Mouse (Mus musculus): ENCODE results near the gene Ltbp3. TPM values are rescaled to one million over a fixed set of nuclear protein-coding genes. Genes with fewer than 3 reads are reported as not detected.
A peak's percentile ranks its signal among the peaks of the same experiment; 100 is the strongest.

Gene Ltbp3
- total and polyA plus RNA-seq, 3 experiments = 0.51 TPM; not detected in 2

GRCm38 (mm10) chr19:5725029-5725707, 15.5 kb upstream of the Ltbp3 start:
- peaks cover 14 to 50% of the 10 kb centered on the region in 2 experiments for H3K4me1 ChIP-seq (ENCODE audit: control insufficient read depth in 1 of 2, insufficient read depth in 2 of 2)
- no peak for TF ChIP-seq JUN (IDR thresholded peaks at IDR 0.05; ENCODE audit: insufficient read depth, low read depth, low read length)
- no peak for TF ChIP-seq RAD21 (IDR thresholded peaks at IDR 0.05; ENCODE audit: low read depth, low read length)
- TF ChIP-seq HCFC1 (IDR thresholded peaks at IDR 0.05; ENCODE audit: low read depth, low read length) = no peak
- TF ChIP-seq ZMIZ1 (IDR thresholded peaks at IDR 0.05; ENCODE audit: low read depth, low read length) = peak; percentile 62
- TF ChIP-seq MAX (IDR thresholded peaks at IDR 0.05; ENCODE audit: low read length) = 0 out of 2 replicates have a peak, but pooled peaks have one; percentile 39
- no peak for TF ChIP-seq KAT2A (IDR thresholded peaks at IDR 0.05; ENCODE audit: insufficient replicate concordance, low read length)
- TF ChIP-seq MEF2A (IDR thresholded peaks at IDR 0.05; ENCODE audit: borderline replicate concordance, low read depth, low read length) = peak; percentile 95
- TF ChIP-seq NELFE (IDR thresholded peaks at IDR 0.05; ENCODE audit: low read depth, low read length) = no peak
- TF ChIP-seq MYC (IDR thresholded peaks at IDR 0.05; ENCODE audit: low read depth, low read length) = no peak
- no peak; the same call in 1 of the 2 replicates for TF ChIP-seq NRF1 (IDR thresholded peaks at IDR 0.05; ENCODE audit: low read depth, low read length)
- no peak for TF ChIP-seq USF2 (conservative IDR thresholded peaks at IDR 0.05; ENCODE audit: low read depth, low read length)
- TF ChIP-seq ELF1 (IDR thresholded peaks at IDR 0.05; ENCODE audit: low read depth, low read length) = 0 out of 2 replicates have a peak, but pooled peaks have one; percentile 28
- TF ChIP-seq POLR2A (IDR thresholded peaks at IDR 0.05; ENCODE audit: low read depth, low read length) = no peak
- TF ChIP-seq POLR2AphosphoS2 (IDR thresholded peaks at IDR 0.05; ENCODE audit: low read depth, low read length) = no peak
- peak; percentile 36 for TF ChIP-seq EP300 (IDR thresholded peaks at IDR 0.05; ENCODE audit: low read length)
- peak; percentile 41; the same call in 1 of the 2 replicates for TF ChIP-seq TCF12 (IDR thresholded peaks at IDR 0.05; ENCODE audit: low read depth, low read length)
- TF ChIP-seq RCOR1 (conservative IDR thresholded peaks at IDR 0.05; ENCODE audit: low read depth, low read length) = no peak
- peak; percentile 75; the same call in 1 of the 2 replicates for TF ChIP-seq CHD1 (IDR thresholded peaks at IDR 0.05; ENCODE audit: low read depth, low read length)
- TF ChIP-seq ETS1 (conservative IDR thresholded peaks at IDR 0.05; ENCODE audit: low read depth, low read length) = peak; percentile 77
- TF ChIP-seq CHD2 (IDR thresholded peaks at IDR 0.05; ENCODE audit: low read length) = peak; percentile 72; the same call in 1 of the 2 replicates
- TF ChIP-seq GABPA (IDR thresholded peaks at IDR 0.05; ENCODE audit: insufficient replicate concordance, low read depth, low read length) = no peak
- TF ChIP-seq IRF4 (IDR thresholded peaks at IDR 0.05; ENCODE audit: low read depth, low read length) = no peak
- peak; percentile 34 for TF ChIP-seq MXI1 (IDR thresholded peaks at IDR 0.05; ENCODE audit: low read depth, low read length)
- no peak for TF ChIP-seq MAFK (IDR thresholded peaks at IDR 0.05; ENCODE audit: insufficient replicate concordance, low read length)
- no peak for TF ChIP-seq PAX5 (IDR thresholded peaks at IDR 0.05; ENCODE audit: low read length)
- no peak for TF ChIP-seq SMC3 (IDR thresholded peaks at IDR 0.05; ENCODE audit: low read depth, low read length)
- peak; percentile 64; the same call in 1 of the 2 replicates for TF ChIP-seq BHLHE40 (IDR thresholded peaks at IDR 0.05; ENCODE audit: low read depth, low read length)
- no peak for TF ChIP-seq USF1 (IDR thresholded peaks at IDR 0.05; ENCODE audit: low read depth, low read length)
- TF ChIP-seq JUND (conservative IDR thresholded peaks at IDR 0.05; ENCODE audit: low read depth, low read length) = no peak
- TF ChIP-seq ZKSCAN1 (IDR thresholded peaks at IDR 0.05; ENCODE audit: borderline replicate concordance, low read depth, low read length) = no peak
- no peak for TF ChIP-seq UBTF (IDR thresholded peaks at IDR 0.05; ENCODE audit: low read depth, low read length)
- peak; percentile 10; the same call in 1 of the 2 replicates for TF ChIP-seq SIN3A (IDR thresholded peaks at IDR 0.05; ENCODE audit: low read length)
- no peak for TF ChIP-seq CTCF (conservative IDR thresholded peaks at IDR 0.05 in 1 of 2, IDR thresholded peaks at IDR 0.05 in 1 of 2; ENCODE audit: low read depth in 2 of 2, low read length in 2 of 2)
- TF ChIP-seq E2F4 (IDR thresholded peaks at IDR 0.05; ENCODE audit: insufficient replicate concordance, low read depth, low read length) = no peak
- no peak for TF ChIP-seq ZNF384 (IDR thresholded peaks at IDR 0.05; ENCODE audit: low read depth, low read length)
- TF ChIP-seq ZC3H11A (IDR thresholded peaks at IDR 0.05; ENCODE audit: low read depth, low read length) = no peak
- no peak for TF ChIP-seq TBP (conservative IDR thresholded peaks at IDR 0.05; ENCODE audit: low read depth, low read length)
- TF ChIP-seq MAZ (IDR thresholded peaks at IDR 0.05; ENCODE audit: low read depth, low read length) = peak; percentile 55; the same call in 1 of the 2 replicates
- peaks cover 26% of the 10 kb centered on the region for H3K79me2 ChIP-seq (replicated peaks; ENCODE audit: control insufficient read depth, extremely low read depth, insufficient read depth, poor library complexity, severe bottlenecking)
- H3K27ac ChIP-seq (ENCODE audit: insufficient read depth, low read depth) = peak overlapping the region; percentile 95
- H3K4me3 ChIP-seq (replicated peaks in 1 of 3; ENCODE audit: low read depth in 2 of 3, low read length in 2 of 3, poor library complexity in 1 of 3) = peak overlapping the region; percentile 75 to 85 (median 76)
- dilution Hi-C loops (cut with MboI; ENCODE audit: extremely low pct_ligation_motif_present, extremely low pct_unique_long_range_greater_than_20kb, low sequenced_read_pairs) = no loop called here
- peaks cover 26 to 48% of the 10 kb centered on the region in 2 experiments for H3K36me3 ChIP-seq (replicated peaks in 1 of 2; ENCODE audit: control insufficient read depth in 1 of 2, insufficient read depth in 1 of 2, low read length in 1 of 2)
- DNase-seq (ENCODE audit: extremely low read depth) = peak; percentile 64
- H3K27me3 ChIP-seq (replicated peaks) = no peaks in the 10 kb centered on the region
- H3K9me3 ChIP-seq (replicated peaks; ENCODE audit: low read length) = no peaks in the 10 kb centered on the region
- in situ Hi-C loops (cut with MboI; ENCODE audit: low pct_ligation_motif_present, low pct_unique_long_range_greater_than_20kb, low sequenced_read_pairs) = no loop called here
- peak overlapping the region; percentile 57 for H3K4me2 ChIP-seq (ENCODE audit: insufficient read depth, low read depth, poor library complexity, severe bottlenecking)
- peak overlapping the region; percentile 88 for H3K9ac ChIP-seq (ENCODE audit: insufficient read depth, low read depth)

Data from CH12.LX (cell line).